10 mouse cellular contexts compared by ENCODE assay signal in genomic region chr13:44416986-44417385, GRCm38 (mm10).
DNase-seq lines count a peak whose midpoint lies in the region; ATAC-seq and TF ChIP-seq lines count a peak whose summit lies in the region.
"Had no signal": no experiment of that assay in that cellular context is flagged by ENCODE, and none has a peak within 500 bp of the region (broad histone marks: within the 10 kb centered on the region; RNA-seq: fewer than 3 reads in every experiment).

No protein-coding gene starts in this region.

- no peaks in the 10 kb centered on the region for H3K79me2 ChIP-seq in heart, adult 2 months (replicated peaks; ENCODE audit: control insufficient read depth, insufficient read depth, low read length)

- H3K27me3 ChIP-seq in heart, embryonic 10.5 days (ENCODE audit: insufficient read depth, poor library complexity, severe bottlenecking) = no peaks in the 10 kb centered on the region
- no peaks in the 10 kb centered on the region for H3K27me3 ChIP-seq in heart, adult 2 months (ENCODE audit: control insufficient read depth, insufficient read depth, low read length)
- no peaks in the 10 kb centered on the region for H3K27me3 ChIP-seq in midbrain, embryonic 11.5 days (ENCODE audit: control insufficient read depth, insufficient read depth, low read length)
- no peaks in the 10 kb centered on the region for H3K27me3 ChIP-seq in midbrain, embryonic 13.5 days
- H3K27me3 ChIP-seq in kidney, postnatal 0 days (ENCODE audit: insufficient read depth, low read length) = no peaks in the 10 kb centered on the region
- no peaks in the 10 kb centered on the region for H3K27me3 ChIP-seq in stomach, postnatal 0 days (ENCODE audit: control insufficient read depth, insufficient read depth, low read length)

- peak overlapping the region; percentile 19; the same call in 1 of the 2 replicates for H3K4me2 ChIP-seq in midbrain, embryonic 11.5 days
- no peak overlapping the region for H3K4me2 ChIP-seq in midbrain, embryonic 13.5 days (replicated peaks)
- peak overlapping the region; percentile 37 for H3K4me2 ChIP-seq in kidney, postnatal 0 days (ENCODE audit: low read length)
- H3K4me2 ChIP-seq in stomach, postnatal 0 days (replicated peaks; ENCODE audit: low read depth) = 0 out of 2 replicates have a peak overlapping the region, but pooled peaks have one; percentile 20

- peak overlapping the region; percentile 5; the same call in 1 of the 2 replicates for H3K4me3 ChIP-seq in heart, embryonic 10.5 days
- no peak overlapping the region for H3K4me3 ChIP-seq in heart, adult 2 months
- H3K4me3 ChIP-seq in midbrain, embryonic 11.5 days (ENCODE audit: low read depth, low read length) = no peak overlapping the region
- no peak overlapping the region for H3K4me3 ChIP-seq in midbrain, embryonic 13.5 days (replicated peaks)
- H3K4me3 ChIP-seq in kidney, postnatal 0 days (replicated peaks; ENCODE audit: low read depth, low read length) = no peak overlapping the region
- no peak overlapping the region for H3K4me3 ChIP-seq in stomach, postnatal 0 days (ENCODE audit: low read depth, low read length)

- no peaks in the 10 kb centered on the region for H3K36me3 ChIP-seq in heart, embryonic 10.5 days
- peaks cover 3% of the 10 kb centered on the region for H3K36me3 ChIP-seq in heart, adult 2 months (ENCODE audit: control insufficient read depth, insufficient read depth, low read length)
- no peaks in the 10 kb centered on the region for H3K36me3 ChIP-seq in midbrain, embryonic 11.5 days (ENCODE audit: control insufficient read depth, insufficient read depth, low read length)
- H3K36me3 ChIP-seq in midbrain, embryonic 13.5 days = no peaks in the 10 kb centered on the region
- no peaks in the 10 kb centered on the region for H3K36me3 ChIP-seq in kidney, postnatal 0 days (ENCODE audit: insufficient read depth, low read length)
- no peaks in the 10 kb centered on the region for H3K36me3 ChIP-seq in stomach, postnatal 0 days (ENCODE audit: control insufficient read depth, insufficient read depth, low read length)

- no peak for ATAC-seq in midbrain, embryonic 11.5 days (ENCODE audit: low FRiP score)
- no peak for ATAC-seq in midbrain, embryonic 13.5 days
- no peak for ATAC-seq in kidney, postnatal 0 days (replicated peaks; ENCODE audit: low FRiP score, low read depth)
- no peak for ATAC-seq in stomach, postnatal 0 days (ENCODE audit: low FRiP score, low TSS enrichment)

- TF ChIP-seq CTCF in heart, adult 2 months (IDR thresholded peaks at IDR 0.05) = no peak
- no peak for TF ChIP-seq CTCF in kidney, postnatal 0 days (IDR thresholded peaks at IDR 0.05; ENCODE audit: low read depth)
- no peak for TF ChIP-seq CTCF in stomach, postnatal 0 days (IDR thresholded peaks at IDR 0.05; ENCODE audit: low read depth)

- no peak for TF ChIP-seq EP300 in heart, adult 2 months (IDR thresholded peaks at IDR 0.05; ENCODE audit: insufficient read depth, low read depth, low read length)
- no peak for TF ChIP-seq EP300 in stomach, postnatal 0 days (optimal IDR thresholded peaks at IDR 0.05)

- no peaks in the 10 kb centered on the region for H3K9me3 ChIP-seq in heart, embryonic 10.5 days
- H3K9me3 ChIP-seq in midbrain, embryonic 11.5 days (ENCODE audit: control insufficient read depth, low read length) = 0 out of 2 replicates have a peak, but pooled peaks cover 4% of the 10 kb centered on the region
- 0 out of 2 replicates have a peak, but pooled peaks cover 3% of the 10 kb centered on the region for H3K9me3 ChIP-seq in midbrain, embryonic 13.5 days
- H3K9me3 ChIP-seq in kidney, postnatal 0 days (replicated peaks; ENCODE audit: low read length) = no peaks in the 10 kb centered on the region
- no peaks in the 10 kb centered on the region for H3K9me3 ChIP-seq in stomach, postnatal 0 days (ENCODE audit: control insufficient read depth, low read length)

- intact Hi-C loops in heart, adult 2 months (cut with DNase I) = loop anchor here (5.0 kb wide), 3 partner anchors 65 to 555 kb away; no protein-coding TSS in a partner anchor

- TF ChIP-seq POLR2A in heart, adult 2 months (IDR thresholded peaks at IDR 0.05; ENCODE audit: insufficient read depth, low read depth, low read length) = no peak

- 9% methylated on average over 8 of the region's 8 CpGs for WGBS in heart, embryonic 10.5 days
- 52% methylated on average over 8 of the region's 8 CpGs for WGBS in heart, adult 2 months
- WGBS in midbrain, embryonic 11.5 days = 9% methylated on average over 8 of the region's 8 CpGs
- WGBS in midbrain, embryonic 13.5 days = 7% methylated on average over 8 of the region's 8 CpGs
- 12% methylated on average over 8 of the region's 8 CpGs for WGBS in kidney, postnatal 0 days
- 31% methylated on average over 8 of the region's 8 CpGs for WGBS in stomach, postnatal 0 days

- H3K4me1 ChIP-seq in heart, embryonic 10.5 days = peaks cover 54% of the 10 kb centered on the region
- peaks cover 9% of the 10 kb centered on the region for H3K4me1 ChIP-seq in heart, adult 2 months (ENCODE audit: control insufficient read depth, insufficient read depth, low read length)
- peaks cover 18% of the 10 kb centered on the region for H3K4me1 ChIP-seq in midbrain, embryonic 11.5 days (ENCODE audit: control insufficient read depth, insufficient read depth, low read length)
- peaks cover 21% of the 10 kb centered on the region for H3K4me1 ChIP-seq in midbrain, embryonic 13.5 days (replicated peaks)
- peaks cover 29% of the 10 kb centered on the region for H3K4me1 ChIP-seq in kidney, postnatal 0 days (replicated peaks; ENCODE audit: insufficient read depth, low read length)
- 0 out of 2 replicates have a peak, but pooled peaks cover 2% of the 10 kb centered on the region for H3K4me1 ChIP-seq in stomach, postnatal 0 days (replicated peaks; ENCODE audit: control insufficient read depth, insufficient read depth)

- no peak for DNase-seq in heart, embryonic 10.5 days (ENCODE audit: low spot score)
- DNase-seq in heart, adult 2 months = no peak
- peak; percentile 92 for DNase-seq in midbrain, embryonic 11.5 days (ENCODE audit: low spot score, missing footprints)
- DNase-seq in kidney, postnatal 0 days (ENCODE audit: low spot score) = peak; percentile 94
- no peak for DNase-seq in stomach, postnatal 0 days (ENCODE audit: low spot score)
- DNase-seq in cerebellum, adult 11 months = no peak
- no peak for DNase-seq in lung, adult 18-20 months
- DNase-seq: cerebellum, adult 8-10 months; gastrocnemius, postnatal 14 days had no signal

- peak overlapping the region; percentile 65 for H3K27ac ChIP-seq in heart, embryonic 10.5 days
- no peak overlapping the region for H3K27ac ChIP-seq in heart, adult 2 months
- no peak overlapping the region for H3K27ac ChIP-seq in midbrain, embryonic 11.5 days (ENCODE audit: low read depth, low read length)
- no peak overlapping the region for H3K27ac ChIP-seq in midbrain, embryonic 13.5 days
- H3K27ac ChIP-seq in kidney, postnatal 0 days = 0 out of 2 replicates have a peak overlapping the region, but pooled peaks have one; percentile 19
- no peak overlapping the region for H3K27ac ChIP-seq in stomach, postnatal 0 days (replicated peaks)

- H3K9ac ChIP-seq in heart, adult 2 months (ENCODE audit: low read depth, low read length) = no peak overlapping the region
- H3K9ac ChIP-seq in midbrain, embryonic 11.5 days (ENCODE audit: low read length) = peak overlapping the region; percentile 43
- H3K9ac ChIP-seq in midbrain, embryonic 13.5 days (replicated peaks) = no peak overlapping the region
- 0 out of 2 replicates have a peak overlapping the region, but pooled peaks have one; percentile 18 for H3K9ac ChIP-seq in kidney, postnatal 0 days (ENCODE audit: low read depth, low read length)
- H3K9ac ChIP-seq in stomach, postnatal 0 days (ENCODE audit: low read length) = no peak overlapping the region

Comparison
In these comparisons a context has a peak if more than half of its experiments do, and no peak if none do; other contexts are left out.
1. H3K27ac ChIP-seq: peak in heart, embryonic 10.5 days (single experiment) and kidney, postnatal 0 days (single experiment); none in heart, adult 2 months (single experiment), midbrain, embryonic 11.5 days (single experiment), midbrain, embryonic 13.5 days (single experiment) and stomach, postnatal 0 days (single experiment).
2. H3K9ac ChIP-seq: peak in midbrain, embryonic 11.5 days (single experiment) and kidney, postnatal 0 days (single experiment); none in heart, adult 2 months (single experiment), midbrain, embryonic 13.5 days (single experiment) and stomach, postnatal 0 days (single experiment).
3. DNase-seq: peak in midbrain, embryonic 11.5 days (single experiment) and kidney, postnatal 0 days (single experiment); none in heart, embryonic 10.5 days (single experiment), heart, adult 2 months (0 of 2), stomach, postnatal 0 days (single experiment), cerebellum, adult 11 months (single experiment) and lung, adult 18-20 months (0 of 2).